Mouse (Mus musculus): Measurements from ENCODE around the gene Tnpo1. TPM values are rescaled to one million over a fixed set of nuclear protein-coding genes. Genes with fewer than 3 reads are reported as not detected.

Gene Tnpo1
- polyA plus RNA-seq, 1 experiment from 2014 or later: 65.0 TPM

- H3K36me3 ChIP-seq: peaks cover 80% of the 10 kb centered on the region
Observed at GRCm38 (mm10) chr13:98883774-98884173, 42.4 kb downstream of the Tnpo1 start.

GRCm38 (mm10) chr13:98881991-98882390 is 44.2 kb downstream of the Tnpo1 start:
- WGBS: 88% methylated on average over 1 of the region's 1 CpGs
- Histone ChIP-seq H3K4me3 (no peak overlapping the region), H3K9me3 (no peaks in the 10 kb centered on the region), H3K27ac (no peak overlapping the region; the same call in 1 of the 2 replicates), H3K4me2 (no peak overlapping the region), H3K36me3 (peaks cover 80% of the 10 kb centered on the region), H3K9ac (no peak overlapping the region), H3K27me3 (no peaks in the 10 kb centered on the region), H3K4me1 (no peaks in the 10 kb centered on the region)
- ATAC-seq (ENCODE audit: insufficient number of reproducible peaks, insufficient read depth, low FRiP score, low TSS enrichment, low read depth): no peak

More at GRCm38 (mm10) chr13:98883774-98884173, 42.4 kb downstream of the Tnpo1 start:
- 95% methylated on average over 5 of the region's 5 CpGs for WGBS
- Histone ChIP-seq H3K9me3 (no peaks in the 10 kb centered on the region), H3K4me3 (no peak overlapping the region), H3K27me3 (no peaks in the 10 kb centered on the region), H3K27ac (no peak overlapping the region), H3K4me1 (peaks cover 3% of the 10 kb centered on the region; the same call in 1 of the 2 replicates), H3K9ac (no peak overlapping the region), H3K4me2 (no peak overlapping the region)
- ATAC-seq (ENCODE audit: insufficient number of reproducible peaks, insufficient read depth, low FRiP score, low TSS enrichment, low read depth): no peak

GRCm38 (mm10) chr13:98880336-98880735 is 45.8 kb downstream of the Tnpo1 start:
- WGBS: 24% methylated on average over 2 of the region's 2 CpGs
- Histone ChIP-seq H3K27ac (no peak overlapping the region), H3K4me2 (no peak overlapping the region), H3K36me3 (peaks cover 69% of the 10 kb centered on the region), H3K9ac (no peak overlapping the region), H3K9me3 (no peaks in the 10 kb centered on the region), H3K27me3 (no peaks in the 10 kb centered on the region), H3K4me1 (no peaks in the 10 kb centered on the region), H3K4me3 (no peak overlapping the region)
- no peak for ATAC-seq (ENCODE audit: insufficient number of reproducible peaks, insufficient read depth, low FRiP score, low TSS enrichment, low read depth)

GRCm38 (mm10) chr13:98879422-98879821 is 46.8 kb downstream of the Tnpo1 start:
- no peak overlapping the region for H3K4me3 ChIP-seq
- no peak overlapping the region for H3K4me2 ChIP-seq
- no peak overlapping the region for H3K9ac ChIP-seq
- no peaks in the 10 kb centered on the region for H3K9me3 ChIP-seq
- H3K27ac ChIP-seq: no peak overlapping the region
- no peaks in the 10 kb centered on the region for H3K27me3 ChIP-seq
- no peaks in the 10 kb centered on the region for H3K4me1 ChIP-seq
- H3K36me3 ChIP-seq: peaks cover 72% of the 10 kb centered on the region
- 97% methylated on average over 6 of the region's 6 CpGs for WGBS
- ATAC-seq (ENCODE audit: insufficient number of reproducible peaks, insufficient read depth, low FRiP score, low TSS enrichment, low read depth): no peak

GRCm38 (mm10) chr13:98877165-98877564 is 49.0 kb downstream of the Tnpo1 start:
- Histone ChIP-seq H3K4me2 (no peak overlapping the region), H3K9me3 (no peaks in the 10 kb centered on the region), H3K4me3 (no peak overlapping the region), H3K27ac (no peak overlapping the region), H3K4me1 (no peaks in the 10 kb centered on the region), H3K36me3 (peaks cover 69% of the 10 kb centered on the region), H3K9ac (no peak overlapping the region), H3K27me3 (no peaks in the 10 kb centered on the region)
- WGBS: 88% methylated on average over 2 of the region's 2 CpGs
- no peak for ATAC-seq (ENCODE audit: insufficient number of reproducible peaks, insufficient read depth, low FRiP score, low TSS enrichment, low read depth)

- no peak overlapping the region for H3K27ac ChIP-seq
- no peak overlapping the region for H3K4me3 ChIP-seq
- H3K36me3 ChIP-seq: peaks cover 75% of the 10 kb centered on the region
- H3K9me3 ChIP-seq: no peaks in the 10 kb centered on the region
- 79% methylated on average over 3 of the region's 3 CpGs for WGBS
- no peak overlapping the region for H3K9ac ChIP-seq
- no peaks in the 10 kb centered on the region for H3K4me1 ChIP-seq
- ATAC-seq (ENCODE audit: insufficient number of reproducible peaks, insufficient read depth, low FRiP score, low TSS enrichment, low read depth): no peak
- H3K4me2 ChIP-seq: no peak overlapping the region
- H3K27me3 ChIP-seq: no peaks in the 10 kb centered on the region
Observed at GRCm38 (mm10) chr13:98874727-98875126, 51.5 kb downstream of the Tnpo1 start.

- Histone ChIP-seq H3K36me3 (peaks cover 81% of the 10 kb centered on the region), H3K9me3 (no peaks in the 10 kb centered on the region), H3K4me2 (no peak overlapping the region), H3K4me1 (no peaks in the 10 kb centered on the region), H3K27ac (no peak overlapping the region), H3K9ac (no peak overlapping the region), H3K4me3 (no peak overlapping the region), H3K27me3 (no peaks in the 10 kb centered on the region)
- 85% methylated on average over 7 of the region's 7 CpGs for WGBS
- ATAC-seq (ENCODE audit: insufficient number of reproducible peaks, insufficient read depth, low FRiP score, low TSS enrichment, low read depth): no peak
Observed at GRCm38 (mm10) chr13:98872273-98872847, 53.8 kb downstream of the Tnpo1 start.

- no peak for ATAC-seq (ENCODE audit: insufficient number of reproducible peaks, insufficient read depth, low FRiP score, low TSS enrichment, low read depth)
- Histone ChIP-seq H3K27me3 (no peaks in the 10 kb centered on the region), H3K4me1 (no peaks in the 10 kb centered on the region), H3K9me3 (no peaks in the 10 kb centered on the region), H3K4me2 (no peak overlapping the region), H3K9ac (no peak overlapping the region), H3K36me3 (peaks cover 84% of the 10 kb centered on the region), H3K4me3 (no peak overlapping the region), H3K27ac (no peak overlapping the region)
- 74% methylated on average over 1 of the region's 1 CpGs for WGBS
Observed at GRCm38 (mm10) chr13:98871263-98871662, 54.9 kb downstream of the Tnpo1 start.

GRCm38 (mm10) chr13:98868236-98868923 is 57.8 kb downstream of the Tnpo1 start:
- Histone ChIP-seq H3K4me1 (no peaks in the 10 kb centered on the region), H3K4me2 (no peak overlapping the region), H3K9me3 (no peaks in the 10 kb centered on the region), H3K27me3 (no peaks in the 10 kb centered on the region), H3K27ac (no peak overlapping the region), H3K4me3 (no peak overlapping the region), H3K36me3 (peaks cover 88% of the 10 kb centered on the region), H3K9ac (no peak overlapping the region)
- no peak for ATAC-seq (ENCODE audit: insufficient number of reproducible peaks, insufficient read depth, low FRiP score, low TSS enrichment, low read depth)
- 91% methylated on average over 9 of the region's 9 CpGs for WGBS

GRCm38 (mm10) chr13:98867810-98868209 is 58.4 kb downstream of the Tnpo1 start:
- 55% methylated on average over 2 of the region's 2 CpGs for WGBS
- no peak overlapping the region for H3K9ac ChIP-seq
- H3K9me3 ChIP-seq: no peaks in the 10 kb centered on the region
- no peak overlapping the region for H3K27ac ChIP-seq
- H3K36me3 ChIP-seq: peaks cover 90% of the 10 kb centered on the region
- no peak overlapping the region for H3K4me3 ChIP-seq
- no peak overlapping the region for H3K4me2 ChIP-seq
- H3K4me1 ChIP-seq: no peaks in the 10 kb centered on the region
- no peaks in the 10 kb centered on the region for H3K27me3 ChIP-seq
- no peak for ATAC-seq (ENCODE audit: insufficient number of reproducible peaks, insufficient read depth, low FRiP score, low TSS enrichment, low read depth)

GRCm38 (mm10) chr13:98855291-98855690 is 70.9 kb downstream of the Tnpo1 start:
- ATAC-seq (ENCODE audit: insufficient number of reproducible peaks, insufficient read depth, low FRiP score, low TSS enrichment, low read depth): no peak
- no peak overlapping the region for H3K27ac ChIP-seq
- H3K9me3 ChIP-seq: no peaks in the 10 kb centered on the region
- H3K4me2 ChIP-seq: no peak overlapping the region
- H3K27me3 ChIP-seq: no peaks in the 10 kb centered on the region
- peaks cover 80% of the 10 kb centered on the region for H3K36me3 ChIP-seq
- WGBS: 91% methylated on average over 8 of the region's 8 CpGs
- H3K4me3 ChIP-seq: no peak overlapping the region
- no peak overlapping the region for H3K9ac ChIP-seq
- H3K4me1 ChIP-seq: no peaks in the 10 kb centered on the region

GRCm38 (mm10) chr13:98845794-98846193 is 80.4 kb downstream of the Tnpo1 start:
- no peaks in the 10 kb centered on the region for H3K9me3 ChIP-seq
- peaks cover 59% of the 10 kb centered on the region for H3K36me3 ChIP-seq
- no peak overlapping the region for H3K4me2 ChIP-seq
- no peak overlapping the region for H3K4me3 ChIP-seq
- no peak overlapping the region for H3K9ac ChIP-seq
- WGBS: 89% methylated on average over 1 of the region's 1 CpGs
- no peak overlapping the region for H3K27ac ChIP-seq
- no peaks in the 10 kb centered on the region for H3K27me3 ChIP-seq
- H3K4me1 ChIP-seq: no peaks in the 10 kb centered on the region
- no peak for ATAC-seq (ENCODE audit: insufficient number of reproducible peaks, insufficient read depth, low FRiP score, low TSS enrichment, low read depth)
